Comparison of ENCODE assay signal across 14 mouse cellular contexts in the genomic region with DNA sequence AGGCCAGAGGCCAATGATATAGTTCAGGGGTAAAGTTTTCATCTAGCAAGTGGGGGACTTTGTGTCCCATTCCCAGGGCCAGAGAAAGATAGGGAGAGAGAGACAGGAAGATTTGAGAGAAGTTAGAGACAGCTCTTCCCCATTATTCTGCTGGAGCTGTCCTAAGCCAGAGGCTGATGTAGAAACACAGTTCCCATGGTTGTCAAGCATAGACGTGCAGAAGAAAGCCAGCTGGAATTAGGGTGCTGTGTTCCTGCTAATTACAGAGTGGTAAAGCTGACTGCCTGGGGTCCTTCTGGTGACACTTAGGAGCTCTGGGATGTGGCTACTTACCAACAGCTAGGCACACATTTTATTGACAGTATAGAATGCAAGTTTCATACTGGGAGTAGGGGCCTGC. TPM values are rescaled to one million over a fixed set of nuclear protein-coding genes. Genes with fewer than 3 reads are reported as not detected.
DNase-seq lines count a peak whose midpoint lies in the region; ATAC-seq and TF ChIP-seq lines count a peak whose summit lies in the region.
"Had no signal": no experiment of that assay in that cellular context is flagged by ENCODE, and none has a peak within 500 bp of the region (broad histone marks: within the 10 kb centered on the region; RNA-seq: fewer than 3 reads in every experiment).

No protein-coding gene starts in this region.

- H3K9me3 ChIP-seq in heart, embryonic 13.5 days = no peaks in the 10 kb centered on the region
- H3K9me3 ChIP-seq in lung, postnatal 0 days (ENCODE audit: low read length) = no peaks in the 10 kb centered on the region
- H3K9me3 ChIP-seq in intestine, embryonic 14.5 days (ENCODE audit: control insufficient read depth, low read length) = no peaks in the 10 kb centered on the region
- H3K9me3 ChIP-seq in stomach, embryonic 15.5 days = no peaks in the 10 kb centered on the region
- H3K9me3 ChIP-seq: midbrain, embryonic 12.5 days had no signal

- H3K9ac ChIP-seq in heart, embryonic 13.5 days = no peak overlapping the region
- no peak overlapping the region for H3K9ac ChIP-seq in lung, postnatal 0 days (replicated peaks; ENCODE audit: low read depth)
- no peak overlapping the region for H3K9ac ChIP-seq in intestine, embryonic 14.5 days (ENCODE audit: low read length)
- no peak overlapping the region for H3K9ac ChIP-seq in stomach, embryonic 15.5 days
- H3K9ac ChIP-seq: midbrain, embryonic 12.5 days had no signal

- intact Hi-C loops in heart, postnatal 36 days (cut with DNase I) = loop anchor here (2.0 kb wide), 1 partner anchor 18 kb away; no protein-coding TSS in a partner anchor

- H3K27me3 ChIP-seq in heart, embryonic 13.5 days (replicated peaks) = no peaks in the 10 kb centered on the region
- H3K27me3 ChIP-seq in lung, postnatal 0 days (replicated peaks; ENCODE audit: insufficient read depth, low read length) = no peaks in the 10 kb centered on the region
- H3K27me3 ChIP-seq in intestine, embryonic 14.5 days (replicated peaks; ENCODE audit: control insufficient read depth, insufficient read depth, low read length) = no peaks in the 10 kb centered on the region
- H3K27me3 ChIP-seq in stomach, embryonic 15.5 days (replicated peaks) = no peaks in the 10 kb centered on the region
- H3K27me3 ChIP-seq in thymus, adult 2 months (ENCODE audit: control insufficient read depth, insufficient read depth, low read length) = no peaks in the 10 kb centered on the region
- H3K27me3 ChIP-seq: Patski had no signal

- TF ChIP-seq POLR2A in thymus, adult 2 months (IDR thresholded peaks at IDR 0.05; ENCODE audit: control insufficient read depth, extremely low read depth, insufficient read depth, low read length, poor library complexity) = no peak

- no peak overlapping the region for H3K4me3 ChIP-seq in heart, embryonic 13.5 days
- no peak overlapping the region for H3K4me3 ChIP-seq in lung, postnatal 0 days (ENCODE audit: low read depth, low read length)
- no peak overlapping the region for H3K4me3 ChIP-seq in intestine, embryonic 14.5 days (ENCODE audit: low read depth, low read length)
- H3K4me3 ChIP-seq in stomach, embryonic 15.5 days (replicated peaks) = no peak overlapping the region
- H3K4me3 ChIP-seq in thymus, adult 2 months (ENCODE audit: control insufficient read depth, insufficient read depth, low read length) = no peak overlapping the region
- H3K4me3 ChIP-seq: midbrain, embryonic 12.5 days had no signal

- peak overlapping the region; percentile 36; the same call in 1 of the 2 replicates for H3K27ac ChIP-seq in heart, embryonic 13.5 days (replicated peaks)
- H3K27ac ChIP-seq in lung, postnatal 0 days (ENCODE audit: low read length) = peak overlapping the region; percentile 81
- peak overlapping the region; percentile 83 for H3K27ac ChIP-seq in intestine, embryonic 14.5 days (ENCODE audit: low read depth)
- peak overlapping the region; percentile 86 for H3K27ac ChIP-seq in stomach, embryonic 15.5 days
- no peak overlapping the region for H3K27ac ChIP-seq in thymus, adult 2 months (ENCODE audit: control insufficient read depth, insufficient read depth, low read length)
- H3K27ac ChIP-seq: midbrain, embryonic 12.5 days had no signal

- TF ChIP-seq EP300 in lung, postnatal 0 days (IDR thresholded peaks at IDR 0.05) = peak; percentile 24; the same call in 1 of the 2 replicates

- DNase-seq in heart, postnatal 36 days = no peak
- DNase-seq in lung, postnatal 0 days (ENCODE audit: low spot score) = peak; percentile 91
- DNase-seq in lung, postnatal 14 days = no peak
- DNase-seq in intestine, embryonic 14.5 days (ENCODE audit: low spot score) = peak; percentile 53
- DNase-seq in ovary, postnatal 14 days (ENCODE audit: low spot score) = no peak
- DNase-seq in thymus, adult 2 months = no peak
- DNase-seq: adrenal gland, postnatal 25 days; cerebellum, adult 8-10 months; gastrocnemius, postnatal 25 days; left cerebral cortex, postnatal 4 days had no signal

- H3K4me2 ChIP-seq in heart, embryonic 13.5 days = no peak overlapping the region
- no peak overlapping the region for H3K4me2 ChIP-seq in lung, postnatal 0 days (replicated peaks; ENCODE audit: low read depth, low read length)
- peak overlapping the region; percentile 20; the same call in 1 of the 2 replicates for H3K4me2 ChIP-seq in intestine, embryonic 14.5 days (ENCODE audit: low read length)
- no peak overlapping the region for H3K4me2 ChIP-seq in stomach, embryonic 15.5 days
- H3K4me2 ChIP-seq: midbrain, embryonic 12.5 days had no signal

- ATAC-seq in heart, embryonic 13.5 days (ENCODE audit: extremely low read depth, insufficient number of reproducible peaks, low FRiP score, low TSS enrichment) = no peak
- peak; percentile 48 for ATAC-seq in lung, postnatal 0 days
- ATAC-seq in intestine, embryonic 14.5 days (replicated peaks; ENCODE audit: low FRiP score, low TSS enrichment, low read depth) = no peak
- no peak for ATAC-seq in stomach, embryonic 15.5 days (ENCODE audit: insufficient read depth, low FRiP score, low read depth)
- ATAC-seq: Patski had no signal

- TF ChIP-seq CTCF in lung, postnatal 0 days (IDR thresholded peaks at IDR 0.05) = no peak
- TF ChIP-seq CTCF in thymus, adult 2 months (IDR thresholded peaks at IDR 0.05; ENCODE audit: borderline replicate concordance, control insufficient read depth, extremely low read depth, insufficient read depth, low read length, poor library complexity) = no peak

- H3K4me1 ChIP-seq in heart, embryonic 13.5 days = peaks cover 57% of the 10 kb centered on the region
- peaks cover 20% of the 10 kb centered on the region; the same call in 1 of the 2 replicates for H3K4me1 ChIP-seq in lung, postnatal 0 days (ENCODE audit: insufficient read depth, low read depth, low read length)
- peaks cover 50% of the 10 kb centered on the region for H3K4me1 ChIP-seq in intestine, embryonic 14.5 days (replicated peaks; ENCODE audit: control insufficient read depth, insufficient read depth, low read length)
- H3K4me1 ChIP-seq in stomach, embryonic 15.5 days = peaks cover 42% of the 10 kb centered on the region
- peaks cover 42% of the 10 kb centered on the region for H3K4me1 ChIP-seq in thymus, adult 2 months (replicated peaks; ENCODE audit: control insufficient read depth, insufficient read depth, low read length)

- peaks cover 8% of the 10 kb centered on the region; the same call in 1 of the 2 replicates for H3K36me3 ChIP-seq in heart, embryonic 13.5 days
- H3K36me3 ChIP-seq in lung, postnatal 0 days (ENCODE audit: insufficient read depth, low read length) = no peaks in the 10 kb centered on the region
- H3K36me3 ChIP-seq in intestine, embryonic 14.5 days (ENCODE audit: control insufficient read depth, insufficient read depth, low read length) = no peaks in the 10 kb centered on the region
- H3K36me3 ChIP-seq in stomach, embryonic 15.5 days = no peaks in the 10 kb centered on the region
- H3K36me3 ChIP-seq in thymus, adult 2 months (ENCODE audit: control insufficient read depth, insufficient read depth, low read length) = no peaks in the 10 kb centered on the region

- 18% methylated on average over 1 of the region's 1 CpGs for WGBS in heart, embryonic 13.5 days
- WGBS in lung, postnatal 0 days = 44% methylated on average over 1 of the region's 1 CpGs
- WGBS in intestine, embryonic 14.5 days = 16% methylated on average over 1 of the region's 1 CpGs
- 13% methylated on average over 1 of the region's 1 CpGs for WGBS in stomach, embryonic 15.5 days
- 97% methylated on average over 1 of the region's 1 CpGs for WGBS in thymus, adult 2 months

RNA-seq across cellular contexts. Expression of gene Cdc42ep4, which starts 37.4 kb away (rescaled TPM):
- 24.0 and 26.1 TPM in 2 replicates for polyA plus RNA-seq in heart, embryonic 13.5 days (2015; fragmentation: Nextera tagmentation; extraction: Ambion mirVana)
- total RNA-seq in heart, postnatal 36 days (2021) = 10 to 100 TPM; 16.5 to 20.5 TPM
- 92.8 and 116 TPM in 2 replicates for polyA plus RNA-seq in lung, postnatal 0 days (2015; fragmentation: Nextera tagmentation; extraction: Ambion mirVana)
- 46.8 and 52.0 TPM in 2 replicates for polyA plus RNA-seq in intestine, embryonic 14.5 days (2014; fragmentation: Nextera tagmentation; extraction: Ambion mirVana)
- 51.6 and 59.6 TPM in 2 replicates for polyA plus RNA-seq in stomach, embryonic 15.5 days (2015; fragmentation: Nextera tagmentation; extraction: Ambion mirVana)
- polyA plus RNA-seq in thymus, adult 2 months (2012; rRNA removed) = 28.7 and 32.8 TPM in 2 replicates

Comparison
In these comparisons a context has a peak if more than half of its experiments do, and no peak if none do; other contexts are left out.
1. DNase-seq: peak in lung, postnatal 0 days (single experiment) and intestine, embryonic 14.5 days (single experiment); none in heart, postnatal 36 days (0 of 2), lung, postnatal 14 days (single experiment), ovary, postnatal 14 days (single experiment) and thymus, adult 2 months (single experiment).